Mouse (Mus musculus) brain, embryonic 14.5 days (tissue): ENCODE results near the gene Angel2.

Experiments used
- CTCF ChIP-seq: fragments of 200-500 bp; IDR thresholded peaks from 2 replicates; pipeline ENCODE4 v1.5.1; 2012; ENCODE audit warnings: inconsistent platforms, mild to moderate bottlenecking, moderate library complexity, borderline replicate concordance; ENCODE audit not compliant: insufficient read depth, insufficient read length; ENCODE audit errors: extremely low read depth
- POLR2A ChIP-seq: fragments of 200-500 bp; IDR thresholded peaks from 2 replicates; pipeline ENCODE4 v1.6.1; 2012; ENCODE audit warnings: mild to moderate bottlenecking, inconsistent platforms, borderline replicate concordance; ENCODE audit not compliant: poor library complexity, insufficient read depth, insufficient read length, severe bottlenecking; ENCODE audit errors: extremely low read depth

GRCm38 (mm10) chr1:190964992-190965780 is 40.3 kb downstream of the Angel2 start:
- TF ChIP-seq CTCF (no peak), POLR2A (no peak)
